Comparison of ENCODE assay signal across 20 mouse cellular contexts in the genomic region with DNA sequence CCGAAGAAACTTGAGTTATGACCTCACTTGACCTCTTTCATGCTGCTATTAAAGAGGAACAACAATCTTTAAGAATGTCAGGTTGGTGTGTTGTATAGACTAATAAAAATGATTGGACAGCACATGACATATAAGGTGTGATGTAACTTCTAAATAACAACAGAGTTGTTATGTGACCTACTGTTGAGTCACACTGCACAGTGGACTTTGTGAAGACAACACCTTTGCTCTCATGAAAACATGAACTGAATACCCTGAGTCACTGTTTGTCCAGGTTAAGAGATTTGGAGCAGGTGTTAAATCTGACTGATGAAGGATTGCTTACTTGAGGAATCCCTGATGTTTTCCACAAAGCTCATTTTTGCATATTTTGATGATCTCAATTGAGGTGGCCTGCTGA. TPM values are rescaled to one million over a fixed set of nuclear protein-coding genes. Genes with fewer than 3 reads are reported as not detected.
DNase-seq lines count a peak whose midpoint lies in the region; ATAC-seq and TF ChIP-seq lines count a peak whose summit lies in the region.
"Had no signal": no experiment of that assay in that cellular context is flagged by ENCODE, and none has a peak within 500 bp of the region (broad histone marks: within the 10 kb centered on the region; RNA-seq: fewer than 3 reads in every experiment).

No protein-coding gene starts in this region.

- peak overlapping the region; percentile 30; the same call in 1 of the 2 replicates for H3K27ac ChIP-seq in cerebellum, adult 2 months (ENCODE audit: insufficient read depth, low read length)
- H3K27ac ChIP-seq in intestine, postnatal 0 days (ENCODE audit: low read depth, low read length) = no peak overlapping the region
- no peak overlapping the region for H3K27ac ChIP-seq in intestine, embryonic 15.5 days
- H3K27ac ChIP-seq in liver, postnatal 0 days (ENCODE audit: low read depth) = peak overlapping the region; percentile 64
- H3K27ac ChIP-seq: embryonic facial prominence, embryonic 12.5 days; forebrain, embryonic 15.5 days; hindbrain, embryonic 13.5 days; hindbrain, postnatal 0 days had no signal

- TF ChIP-seq EP300 in liver, postnatal 0 days (IDR thresholded peaks at IDR 0.05; ENCODE audit: low read depth) = peak; percentile 84

- peaks cover 41% of the 10 kb centered on the region for H3K4me1 ChIP-seq in cerebellum, adult 2 months (ENCODE audit: control insufficient read depth, insufficient read depth, low read length)
- peaks cover 25% of the 10 kb centered on the region; the same call in 1 of the 2 replicates for H3K4me1 ChIP-seq in intestine, postnatal 0 days (replicated peaks; ENCODE audit: control insufficient read depth, insufficient read depth, low read length)
- H3K4me1 ChIP-seq in intestine, embryonic 15.5 days (replicated peaks) = peaks cover 17% of the 10 kb centered on the region
- peaks cover 46% of the 10 kb centered on the region for H3K4me1 ChIP-seq in liver, postnatal 0 days (ENCODE audit: insufficient read depth)
- H3K4me1 ChIP-seq: embryonic facial prominence, embryonic 12.5 days had no signal

- H3K4me3 ChIP-seq in cerebellum, adult 2 months (replicated peaks; ENCODE audit: insufficient read depth, low read depth, low read length) = no peak overlapping the region
- H3K4me3 ChIP-seq in intestine, postnatal 0 days (ENCODE audit: low read depth, low read length) = no peak overlapping the region
- H3K4me3 ChIP-seq in intestine, embryonic 15.5 days (replicated peaks) = no peak overlapping the region
- H3K4me3 ChIP-seq in liver, postnatal 0 days (ENCODE audit: low read depth, low read length) = no peak overlapping the region
- H3K4me3 ChIP-seq: embryonic facial prominence, embryonic 12.5 days; forebrain, embryonic 15.5 days; heart, embryonic 13.5 days; hindbrain, embryonic 13.5 days had no signal

- DNase-seq in cerebellum, adult 2 months = no peak
- DNase-seq in cerebellum, adult 11-12 months = no peak
- DNase-seq in liver, postnatal 0 days = no peak
- DNase-seq in liver = no peak
- no peak for DNase-seq in cerebellum, adult 18-20 months
- DNase-seq: adrenal gland, postnatal 10 days; B cell, adult 2 months; cerebellum, adult 9-10 months; cerebellum, postnatal 25 days; gastrocnemius, postnatal 14 days; heart, postnatal 10 days had no signal

- H3K27me3 ChIP-seq in cerebellum, adult 2 months (ENCODE audit: control insufficient read depth, insufficient read depth, low read length) = no peaks in the 10 kb centered on the region
- no peaks in the 10 kb centered on the region for H3K27me3 ChIP-seq in intestine, postnatal 0 days (replicated peaks; ENCODE audit: control insufficient read depth, insufficient read depth, low read length)
- H3K27me3 ChIP-seq in intestine, embryonic 15.5 days (replicated peaks) = no peaks in the 10 kb centered on the region
- H3K27me3 ChIP-seq in liver, postnatal 0 days (ENCODE audit: insufficient read depth, low read length) = no peaks in the 10 kb centered on the region
- H3K27me3 ChIP-seq: embryonic facial prominence, embryonic 12.5 days; forebrain, embryonic 15.5 days; heart, embryonic 13.5 days; hindbrain, embryonic 13.5 days had no signal

- H3K9ac ChIP-seq in intestine, postnatal 0 days (ENCODE audit: low read depth, low read length) = no peak overlapping the region
- no peak overlapping the region for H3K9ac ChIP-seq in intestine, embryonic 15.5 days
- no peak overlapping the region for H3K9ac ChIP-seq in liver, postnatal 0 days (replicated peaks)
- H3K9ac ChIP-seq: embryonic facial prominence, embryonic 12.5 days; forebrain, embryonic 15.5 days; heart, embryonic 13.5 days; hindbrain, embryonic 13.5 days had no signal

- H3K9me3 ChIP-seq in intestine, postnatal 0 days (ENCODE audit: control insufficient read depth) = no peaks in the 10 kb centered on the region
- H3K9me3 ChIP-seq in intestine, embryonic 15.5 days = no peaks in the 10 kb centered on the region
- no peaks in the 10 kb centered on the region for H3K9me3 ChIP-seq in liver, postnatal 0 days (ENCODE audit: low read length)
- H3K9me3 ChIP-seq: embryonic facial prominence, embryonic 12.5 days; forebrain, embryonic 15.5 days; G1E; heart, embryonic 13.5 days; hindbrain, embryonic 13.5 days had no signal

- ATAC-seq in intestine, postnatal 0 days = peak; percentile 77
- no peak for ATAC-seq in intestine, embryonic 15.5 days
- ATAC-seq in liver, postnatal 0 days = peak; percentile 82
- ATAC-seq: CD4-positive, CD25-positive, alpha-beta regulatory T cell, adult 4 months; forebrain, embryonic 15.5 days; hindbrain, postnatal 0 days had no signal

- 23% methylated on average over 1 of the region's 1 CpGs for WGBS in cerebellum, adult 2 months
- 49% methylated on average over 1 of the region's 1 CpGs for WGBS in intestine, postnatal 0 days
- 60% methylated on average over 1 of the region's 1 CpGs for WGBS in intestine, embryonic 15.5 days
- WGBS in liver, postnatal 0 days (ENCODE audit: insufficient replicate concordance) = 63% methylated on average over 1 of the region's 1 CpGs

- TF ChIP-seq CTCF in cerebellum, adult 2 months (IDR thresholded peaks at IDR 0.05; ENCODE audit: borderline replicate concordance, insufficient read depth, low read depth, low read length) = no peak
- TF ChIP-seq CTCF in intestine, postnatal 0 days (IDR thresholded peaks at IDR 0.05; ENCODE audit: low read depth) = no peak
- TF ChIP-seq CTCF in liver, postnatal 0 days (IDR thresholded peaks at IDR 0.05; ENCODE audit: low read depth) = no peak

- H3K4me2 ChIP-seq in intestine, postnatal 0 days (replicated peaks; ENCODE audit: low read depth) = no peak overlapping the region
- H3K4me2 ChIP-seq in intestine, embryonic 15.5 days (replicated peaks) = no peak overlapping the region
- H3K4me2 ChIP-seq in liver, postnatal 0 days (ENCODE audit: low read depth, low read length) = no peak overlapping the region
- H3K4me2 ChIP-seq: embryonic facial prominence, embryonic 12.5 days; forebrain, embryonic 15.5 days; heart, embryonic 13.5 days; hindbrain, embryonic 13.5 days had no signal

- no peak for TF ChIP-seq POLR2A in cerebellum, adult 2 months (IDR thresholded peaks at IDR 0.05; ENCODE audit: borderline replicate concordance, insufficient read depth, low read length)

- H3K36me3 ChIP-seq in intestine, postnatal 0 days (ENCODE audit: control insufficient read depth, insufficient read depth) = 0 out of 2 replicates have a peak, but pooled peaks cover 7% of the 10 kb centered on the region
- H3K36me3 ChIP-seq in intestine, embryonic 15.5 days = no peaks in the 10 kb centered on the region
- peaks cover 23% of the 10 kb centered on the region for H3K36me3 ChIP-seq in liver, postnatal 0 days (replicated peaks; ENCODE audit: insufficient read depth, low read length)
- H3K36me3 ChIP-seq: embryonic facial prominence, embryonic 12.5 days; forebrain, embryonic 15.5 days had no signal

RNA-seq across cellular contexts. Expression of gene Susd6, which starts 42.0 kb away (rescaled TPM):
- polyA plus RNA-seq in cerebellum, adult 2 months (2012; rRNA removed) = 46.3 and 54.8 TPM in 2 replicates
- polyA plus RNA-seq in intestine, postnatal 0 days (2015; fragmentation: Nextera tagmentation; extraction: Ambion mirVana) = 16.9 and 17.6 TPM in 2 replicates
- 16.9 and 18.7 TPM in 2 replicates for polyA plus RNA-seq in intestine, embryonic 15.5 days (2015; fragmentation: Nextera tagmentation; extraction: Ambion mirVana)
- polyA plus RNA-seq in liver, postnatal 0 days (2015; fragmentation: Nextera tagmentation; extraction: Ambion mirVana) = 8.6 and 10.8 TPM in 2 replicates

Comparison
In these comparisons a context has a peak if more than half of its experiments do, and no peak if none do; other contexts are left out.
1. H3K27ac ChIP-seq: peak in cerebellum, adult 2 months (single experiment) and liver, postnatal 0 days (single experiment); none in intestine, postnatal 0 days (single experiment) and intestine, embryonic 15.5 days (single experiment).